Mouse (Mus musculus) kidney, postnatal 0 days (tissue): ENCODE data around the gene Ceacam3. TPM values are rescaled to one million over a fixed set of nuclear protein-coding genes. Genes with fewer than 3 reads are reported as not detected.
"Not testable (repeated sequence)": the region's sequence is repeated elsewhere in the genome, so short reads cannot be mapped to it uniquely, and the experiment has no call there.

Experiments
- ATAC-seq: fragments of 200-750 bp; cut with Nextera tagmentation; replicated peaks from 2 replicates; pipeline ENCODE4 v1.8.0; 2017; ENCODE audit warnings: low read depth, moderate number of reproducible peaks, moderate TSS enrichment, moderate library complexity; ENCODE audit not compliant: low FRiP score
- DNase-seq: peaks from one replicate; pipeline ENCODE4 v3.0.0-alpha.2; 2016; ENCODE audit warnings: low spot score
- H3K27ac ChIP-seq: fragments of 300-500 bp; sonication (generic); 2 replicates; pipeline ENCODE4 v1.5.1; 2014; ENCODE audit warnings: mild to moderate bottlenecking
- H3K27me3 ChIP-seq: fragments of 300-500 bp; sonication (generic); 2 replicates; pipeline ENCODE4 v1.6.1; 2014; ENCODE audit warnings: low read length, mixed read lengths; ENCODE audit not compliant: insufficient read depth
- H3K36me3 ChIP-seq: fragments of 300-500 bp; sonication (generic); 2 replicates; pipeline ENCODE4 v1.6.1; 2014; ENCODE audit warnings: low read length, mixed read lengths; ENCODE audit not compliant: insufficient read depth
- H3K4me1 ChIP-seq: fragments of 300-500 bp; sonication (generic); replicated peaks from 2 replicates; pipeline ENCODE4 v1.6.1; 2014; ENCODE audit warnings: antibody characterized with exemption, low read length, mixed read lengths; ENCODE audit not compliant: insufficient read depth
- H3K4me2 ChIP-seq: fragments of 300-500 bp; sonication (generic); 2 replicates; pipeline ENCODE4 v1.6.1; 2014; ENCODE audit warnings: mild to moderate bottlenecking, low read length, moderate library complexity, mixed read lengths
- H3K4me3 ChIP-seq: fragments of 300-500 bp; sonication (generic); replicated peaks from 2 replicates; pipeline ENCODE4 v1.5.1; 2014; ENCODE audit warnings: low read depth, low read length
- H3K9ac ChIP-seq: fragments of 300-500 bp; sonication (generic); 2 replicates; pipeline ENCODE4 v1.6.1; 2014; ENCODE audit warnings: low read depth, low read length
- H3K9me3 ChIP-seq: fragments of 300-500 bp; sonication (generic); replicated peaks from 2 replicates; pipeline ENCODE4 v1.6.1; 2016; ENCODE audit warnings: low read length, inconsistent platforms, mixed read lengths
- CTCF ChIP-seq: IDR thresholded peaks from 2 replicates; pipeline ENCODE4 v1.5.1; 2016; ENCODE audit warnings: antibody characterized with exemption, low read depth, mild to moderate bottlenecking, moderate library complexity
- WGBS: fragments of 180-500 bp; shearing (Covaris S2); extraction: QIAGEN DNeasy Blood & Tissue Kit; methylation state at CpG from one replicate; pipeline ENCODE4 v1.1.7; 2014; 5-methylcytosine and 5-hydroxymethylcytosine counted together
- polyA plus RNA-seq: library from polyadenylated mRNA; unstranded; fragments of >200 nt; fragmentation: Nextera tagmentation; extraction: Ambion mirVana; gene quantifications from 2 replicates; pipeline ENCODE4 v1.2.1, GENCODE M21; 2015

Gene Ceacam3
- polyA plus RNA-seq: not detected in 2 replicates

- TF ChIP-seq CTCF: no peak
Observed at GRCm38 (mm10) chr7:17149931-17150330, at the start of gene Ceacam3. Ceacam3 (plus strand) TSS chr7:17150282.

GRCm38 (mm10) chr7:17101631-17102030, 48.5 kb upstream of the Ceacam3 start:
- H3K36me3 ChIP-seq, H3K27ac ChIP-seq, H3K4me3 ChIP-seq, DNase-seq, H3K9ac ChIP-seq, H3K4me1 ChIP-seq, H3K4me2 ChIP-seq, H3K9me3 ChIP-seq, H3K27me3 ChIP-seq, ATAC-seq: not testable (repeated sequence)
- 78% methylated on average over 13 of the region's 13 CpGs for WGBS

More at GRCm38 (mm10) chr7:17149931-17150330, at the start of gene Ceacam3:
- 86% methylated on average over 2 of the region's 2 CpGs for whole genome bisulfite sequencing
- no peak within 1 kb of the TSS for H3K4me2 ChIP-seq
- DNase-seq (no peak), ATAC-seq (no peak)
- H3K4me1 ChIP-seq: no peaks in the 10 kb centered on the region
- H3K27me3 ChIP-seq: no peaks in the 10 kb centered on the region
- H3K9me3 ChIP-seq: no peaks in the 10 kb centered on the region
- no peak within 1 kb of the TSS for H3K27ac ChIP-seq
- no peak within 1 kb of the TSS for H3K9ac ChIP-seq
- H3K36me3 ChIP-seq: no peaks in the 10 kb centered on the region
- H3K4me3 ChIP-seq: no peak within 1 kb of the TSS

- DNase-seq: no peak
- Histone ChIP-seq H3K27me3 (no peaks in the 10 kb centered on the region), H3K4me1 (no peaks in the 10 kb centered on the region), H3K4me2 (no peak overlapping the region), H3K9me3 (no peaks in the 10 kb centered on the region), H3K9ac (no peak overlapping the region), H3K4me3 (no peak overlapping the region), H3K36me3 (no peaks in the 10 kb centered on the region), H3K27ac (no peak overlapping the region)
- no peak for ATAC-seq
- WGBS: 75% methylated on average over 1 of the region's 1 CpGs
- TF ChIP-seq CTCF: no peak
Observed at GRCm38 (mm10) chr7:17135307-17135706, 14.8 kb upstream of the Ceacam3 start.

GRCm38 (mm10) chr7:17155634-17156033, 5.6 kb downstream of the Ceacam3 start:
- H3K9me3 ChIP-seq: no peaks in the 10 kb centered on the region
- DNase-seq (peak; percentile 16), ATAC-seq (0 out of 2 replicates have a peak, but pooled peaks have one; percentile 26)
- WGBS: 43% methylated on average over 2 of the region's 2 CpGs
- H3K27ac ChIP-seq: no peak overlapping the region
- H3K36me3 ChIP-seq: no peaks in the 10 kb centered on the region
- no peak overlapping the region for H3K4me3 ChIP-seq
- H3K9ac ChIP-seq: no peak overlapping the region
- H3K27me3 ChIP-seq: no peaks in the 10 kb centered on the region
- H3K4me1 ChIP-seq: no peaks in the 10 kb centered on the region
- H3K4me2 ChIP-seq: no peak overlapping the region
- peak; percentile 68; the same call in 1 of the 2 replicates for TF ChIP-seq CTCF

GRCm38 (mm10) chr7:17156885-17157677, 7.0 kb downstream of the Ceacam3 start:
- Histone ChIP-seq H3K27me3 (no peaks in the 10 kb centered on the region), H3K9me3 (no peaks in the 10 kb centered on the region), H3K4me2 (no peak overlapping the region), H3K4me1 (no peaks in the 10 kb centered on the region), H3K27ac (peak overlapping the region; percentile 25; the same call in 1 of the 2 replicates), H3K9ac (no peak overlapping the region), H3K36me3 (no peaks in the 10 kb centered on the region), H3K4me3 (no peak overlapping the region)
- WGBS: 62% methylated on average over 3 of the region's 3 CpGs
- TF ChIP-seq CTCF: no peak
- DNase-seq: peak; percentile 7
- peak; percentile 77 for ATAC-seq

GRCm38 (mm10) chr7:17159011-17159410, 8.9 kb downstream of the Ceacam3 start:
- Histone ChIP-seq H3K36me3 (no peaks in the 10 kb centered on the region), H3K4me3 (no peak overlapping the region), H3K4me1 (no peaks in the 10 kb centered on the region), H3K4me2 (no peak overlapping the region), H3K27me3 (no peaks in the 10 kb centered on the region), H3K9ac (no peak overlapping the region), H3K9me3 (no peaks in the 10 kb centered on the region), H3K27ac (no peak overlapping the region)
- no peak for ATAC-seq
- WGBS: 75% methylated on average over 7 of the region's 7 CpGs
- DNase-seq: no peak
- no peak for TF ChIP-seq CTCF

- TF ChIP-seq CTCF: no peak
- Histone ChIP-seq H3K27me3 (no peaks in the 10 kb centered on the region), H3K4me3 (no peak overlapping the region), H3K9ac (no peak overlapping the region), H3K9me3 (no peaks in the 10 kb centered on the region), H3K4me2 (no peak overlapping the region), H3K27ac (no peak overlapping the region), H3K4me1 (no peaks in the 10 kb centered on the region), H3K36me3 (no peaks in the 10 kb centered on the region)
- DNase-seq (no peak), ATAC-seq (no peak)
- 88% methylated on average over 4 of the region's 4 CpGs for WGBS
Observed at GRCm38 (mm10) chr7:17171827-17172226, 21.7 kb downstream of the Ceacam3 start.
